Mouse (Mus musculus): ENCODE measurements around the gene Enkd1. TPM values are rescaled to one million over a fixed set of nuclear protein-coding genes. Genes with fewer than 3 reads are reported as not detected.

Gene Enkd1
- polyA plus RNA-seq, 1 experiment from 2014 or later, result 13.6 TPM

DNA sequence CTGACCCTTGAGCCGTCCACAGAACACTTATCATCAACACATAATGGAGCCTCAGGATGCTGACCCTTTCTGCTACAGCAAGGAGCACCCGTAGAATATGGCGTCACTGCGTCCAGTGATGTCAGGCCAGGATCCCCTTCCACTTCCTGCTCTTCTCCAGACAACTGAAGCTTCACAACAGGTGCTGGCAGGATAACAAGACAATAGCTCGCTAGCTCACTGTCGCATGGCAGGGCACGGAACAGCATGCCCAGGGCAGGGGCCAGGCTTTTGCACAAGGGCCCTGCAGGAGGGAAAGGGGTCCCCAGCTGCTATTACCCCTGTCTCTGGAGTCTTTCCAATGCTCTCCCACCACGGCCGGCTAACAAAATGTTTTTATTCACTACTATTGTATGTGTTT lies 14.9 kb upstream of the Enkd1 start:
- H3K27me3 ChIP-seq (replicated peaks; ENCODE audit: control insufficient read depth, insufficient read depth, low read length), result no peaks in the 10 kb centered on the region
- no peaks in the 10 kb centered on the region for H3K9me3 ChIP-seq (ENCODE audit: control insufficient read depth, low read length)
- H3K9ac ChIP-seq (ENCODE audit: low read depth, low read length), result no peak overlapping the region
- no peaks in the 10 kb centered on the region for H3K4me1 ChIP-seq (ENCODE audit: control insufficient read depth, insufficient read depth, low read length)
- no peak overlapping the region for H3K4me3 ChIP-seq (ENCODE audit: low read length)
- 90% methylated on average over 9 of the region's 9 CpGs for WGBS
- no peaks in the 10 kb centered on the region for H3K36me3 ChIP-seq (ENCODE audit: control insufficient read depth, insufficient read depth, low read length)
- no peak overlapping the region for H3K4me2 ChIP-seq (ENCODE audit: low read depth, low read length)
- H3K27ac ChIP-seq (ENCODE audit: low read length), result no peak overlapping the region
- no peak for ATAC-seq

DNA sequence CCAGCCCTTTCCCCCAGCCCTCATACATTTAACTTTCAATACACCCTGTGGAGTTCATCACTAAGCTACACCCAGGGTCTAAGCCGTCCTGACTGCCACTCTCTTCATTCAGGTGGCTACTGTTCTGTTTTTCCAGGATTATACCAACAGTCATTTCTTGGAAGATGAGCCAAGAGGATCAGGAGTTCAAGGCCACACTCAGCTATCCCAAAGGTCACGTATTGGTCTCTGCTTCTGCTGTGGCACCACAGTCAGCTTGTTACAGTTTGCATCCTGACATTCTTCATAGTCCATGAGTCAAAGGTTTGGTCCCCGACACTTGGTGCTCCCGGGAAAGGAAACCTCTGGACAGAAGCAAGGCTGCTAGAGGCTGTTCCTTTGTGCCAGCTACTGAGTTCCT lies 11.6 kb upstream of the Enkd1 start:
- Histone ChIP-seq H3K27me3 (replicated peaks; ENCODE audit: control insufficient read depth, insufficient read depth, low read length) (no peaks in the 10 kb centered on the region), H3K4me2 (ENCODE audit: low read depth, low read length) (no peak overlapping the region), H3K9ac (ENCODE audit: low read depth, low read length) (no peak overlapping the region), H3K9me3 (ENCODE audit: control insufficient read depth, low read length) (no peaks in the 10 kb centered on the region), H3K27ac (ENCODE audit: low read length) (no peak overlapping the region), H3K4me1 (ENCODE audit: control insufficient read depth, insufficient read depth, low read length) (no peaks in the 10 kb centered on the region), H3K4me3 (ENCODE audit: low read length) (no peak overlapping the region), H3K36me3 (ENCODE audit: control insufficient read depth, insufficient read depth, low read length) (no peaks in the 10 kb centered on the region)
- WGBS, result 83% methylated on average over 4 of the region's 4 CpGs
- ATAC-seq, result no peak

DNA sequence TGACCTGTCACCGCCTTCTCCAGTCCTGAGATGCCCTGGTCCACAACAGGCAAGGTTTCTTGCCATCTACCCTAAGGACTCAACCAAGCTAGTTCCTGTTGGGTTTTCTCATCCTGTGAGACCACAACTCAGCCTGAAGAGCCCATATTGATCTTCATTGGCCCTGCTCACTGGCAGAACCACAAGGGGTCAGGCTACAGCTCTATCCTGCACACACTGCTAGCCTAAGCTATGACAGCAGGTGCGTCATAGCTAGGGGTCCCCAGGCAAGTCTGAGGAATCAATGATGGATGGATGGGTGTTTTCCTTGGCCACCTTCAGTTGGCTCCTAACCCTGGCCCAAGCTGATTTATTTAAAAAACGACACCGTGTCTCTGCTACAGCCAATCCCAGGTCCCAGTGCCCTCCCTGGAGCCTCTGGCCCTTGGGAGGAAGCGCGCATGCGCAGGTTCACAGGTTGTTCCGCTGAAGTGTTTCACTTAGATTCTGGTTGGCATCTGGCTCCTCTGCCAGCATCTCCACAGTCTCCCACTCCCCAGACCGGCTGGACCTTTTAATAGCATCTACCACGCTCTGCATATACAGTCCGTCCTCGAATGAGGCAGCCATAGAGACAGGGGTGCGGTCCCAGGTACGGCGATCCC lies 8.4 kb upstream of the Enkd1 start:
- H3K4me3 ChIP-seq (ENCODE audit: low read length), result no peak overlapping the region
- no peak for ATAC-seq

DNA sequence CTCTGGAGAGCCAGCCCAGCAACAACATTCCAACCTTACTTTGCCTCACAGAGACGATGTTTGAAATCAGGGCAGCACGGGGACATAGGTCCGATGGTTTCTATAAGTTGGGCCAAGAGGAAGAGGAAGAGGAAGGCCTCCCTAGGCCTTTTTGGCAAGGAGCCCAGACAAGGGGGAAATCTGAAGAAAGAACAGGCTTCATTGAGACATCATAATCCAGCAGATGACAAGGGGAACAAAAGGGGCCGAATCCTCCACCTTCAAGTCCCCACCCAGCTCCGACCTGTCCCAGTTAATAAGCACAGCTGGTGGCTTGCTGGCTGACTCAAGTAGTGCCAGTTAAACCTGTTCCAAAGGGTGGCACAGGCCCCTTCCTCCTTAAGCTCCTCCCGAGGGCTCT lies 7.0 kb upstream of the Enkd1 start:
- H3K36me3 ChIP-seq (ENCODE audit: control insufficient read depth, insufficient read depth, low read length), result no peaks in the 10 kb centered on the region
- WGBS, result 62% methylated on average over 6 of the region's 6 CpGs
- no peaks in the 10 kb centered on the region for H3K9me3 ChIP-seq (ENCODE audit: control insufficient read depth, low read length)
- H3K4me3 ChIP-seq (ENCODE audit: low read length), result no peak overlapping the region
- H3K27me3 ChIP-seq (replicated peaks; ENCODE audit: control insufficient read depth, insufficient read depth, low read length), result no peaks in the 10 kb centered on the region
- no peak overlapping the region for H3K27ac ChIP-seq (ENCODE audit: low read length)
- no peak for ATAC-seq
- no peak overlapping the region for H3K9ac ChIP-seq (ENCODE audit: low read depth, low read length)
- H3K4me2 ChIP-seq (ENCODE audit: low read depth, low read length), result no peak overlapping the region
- H3K4me1 ChIP-seq (ENCODE audit: control insufficient read depth, insufficient read depth, low read length), result no peaks in the 10 kb centered on the region

More for the DNA sequence above, 8.4 kb upstream of the Enkd1 start:
- 89% methylated on average over 15 of the region's 15 CpGs for WGBS
- no peaks in the 10 kb centered on the region for H3K4me1 ChIP-seq (ENCODE audit: control insufficient read depth, insufficient read depth, low read length)
- H3K27me3 ChIP-seq (replicated peaks; ENCODE audit: control insufficient read depth, insufficient read depth, low read length), result no peaks in the 10 kb centered on the region
- no peak overlapping the region for H3K4me2 ChIP-seq (ENCODE audit: low read depth, low read length)
- H3K27ac ChIP-seq (ENCODE audit: low read length), result no peak overlapping the region
- H3K36me3 ChIP-seq (ENCODE audit: control insufficient read depth, insufficient read depth, low read length), result no peaks in the 10 kb centered on the region
- no peaks in the 10 kb centered on the region for H3K9me3 ChIP-seq (ENCODE audit: control insufficient read depth, low read length)
- no peak overlapping the region for H3K9ac ChIP-seq (ENCODE audit: low read depth, low read length)

DNA sequence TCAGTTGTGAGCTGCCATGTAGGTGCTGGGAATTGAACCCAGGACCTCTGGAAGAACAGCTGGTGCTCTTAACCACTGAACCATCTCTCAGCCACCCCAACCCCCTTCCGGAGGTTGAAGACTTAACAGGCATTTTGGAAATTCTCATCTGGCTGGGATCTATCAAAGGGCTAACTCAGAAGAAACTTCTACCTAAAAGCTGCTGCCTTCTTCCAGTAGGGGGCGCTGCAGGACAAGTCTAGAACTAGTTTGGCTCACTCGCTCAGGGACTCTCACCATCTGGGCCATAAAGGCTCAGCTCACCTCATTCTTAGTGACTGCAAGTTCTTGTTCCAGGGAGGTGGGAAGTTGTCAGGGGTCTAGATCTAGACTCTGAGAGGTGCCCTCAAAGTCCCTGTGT lies 6.1 kb upstream of the Enkd1 start:
- Histone ChIP-seq H3K27ac (ENCODE audit: low read length) (no peak overlapping the region), H3K9ac (ENCODE audit: low read depth, low read length) (no peak overlapping the region), H3K4me1 (ENCODE audit: control insufficient read depth, insufficient read depth, low read length) (no peaks in the 10 kb centered on the region), H3K4me2 (ENCODE audit: low read depth, low read length) (no peak overlapping the region), H3K36me3 (ENCODE audit: control insufficient read depth, insufficient read depth, low read length) (no peaks in the 10 kb centered on the region), H3K4me3 (ENCODE audit: low read length) (no peak overlapping the region), H3K9me3 (ENCODE audit: control insufficient read depth, low read length) (no peaks in the 10 kb centered on the region), H3K27me3 (replicated peaks; ENCODE audit: control insufficient read depth, insufficient read depth, low read length) (no peaks in the 10 kb centered on the region)
- 5% methylated on average over 3 of the region's 3 CpGs for WGBS
- peak; percentile 63 for ATAC-seq

DNA sequence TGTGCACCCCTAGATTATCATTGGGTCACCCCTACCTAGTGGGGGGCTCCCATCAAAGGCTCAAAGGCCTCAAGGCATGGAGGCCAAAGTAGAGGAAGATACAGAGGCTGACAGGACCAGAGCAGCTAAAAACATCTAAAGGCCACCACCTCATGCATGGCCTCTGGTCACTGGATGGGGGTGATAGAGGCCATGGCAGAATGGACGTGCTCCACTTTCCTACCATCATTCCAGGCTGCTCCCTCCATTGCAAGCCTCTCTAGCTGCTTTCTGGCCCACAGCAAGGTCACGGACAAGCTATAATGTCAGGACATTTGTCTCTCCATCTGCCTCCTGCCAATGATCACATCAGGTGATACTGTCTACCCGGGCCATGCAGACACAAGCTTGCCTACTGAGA lies 4.3 kb upstream of the Enkd1 start:
- H3K4me1 ChIP-seq (ENCODE audit: control insufficient read depth, insufficient read depth, low read length), result peaks cover 8% of the 10 kb centered on the region
- H3K27ac ChIP-seq (ENCODE audit: low read length), result no peak overlapping the region
- H3K9ac ChIP-seq (ENCODE audit: low read depth, low read length), result no peak overlapping the region
- no peak overlapping the region for H3K4me2 ChIP-seq (ENCODE audit: low read depth, low read length)
- WGBS, result 80% methylated on average over 3 of the region's 3 CpGs
- no peaks in the 10 kb centered on the region for H3K9me3 ChIP-seq (ENCODE audit: control insufficient read depth, low read length)
- H3K36me3 ChIP-seq (ENCODE audit: control insufficient read depth, insufficient read depth, low read length), result no peaks in the 10 kb centered on the region
- no peaks in the 10 kb centered on the region for H3K27me3 ChIP-seq (replicated peaks; ENCODE audit: control insufficient read depth, insufficient read depth, low read length)
- no peak overlapping the region for H3K4me3 ChIP-seq (ENCODE audit: low read length)
- ATAC-seq, result no peak

DNA sequence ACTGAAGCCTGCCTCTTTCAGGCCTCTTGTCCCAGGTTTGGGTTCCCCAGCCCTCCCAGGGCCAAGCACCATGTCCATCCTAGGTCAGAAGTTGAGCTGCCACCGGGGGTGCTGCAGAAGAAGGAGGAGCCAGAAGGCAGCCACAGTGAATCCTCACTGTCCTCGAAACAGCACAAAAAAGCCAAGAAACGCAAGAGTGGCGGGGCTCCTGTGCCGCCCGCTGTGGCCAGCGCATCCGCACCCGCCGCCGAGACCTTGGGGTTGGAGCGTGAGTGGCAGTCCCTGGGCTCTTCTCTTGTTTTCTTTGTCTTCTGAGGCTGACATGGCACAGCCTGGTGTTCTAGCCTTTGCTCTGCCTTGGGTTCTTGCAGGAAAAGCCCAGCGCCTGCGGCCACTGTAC lies 1.3 kb upstream of the Enkd1 start:
- no peak overlapping the region for H3K4me2 ChIP-seq (ENCODE audit: low read depth, low read length)
- H3K4me1 ChIP-seq (ENCODE audit: control insufficient read depth, insufficient read depth, low read length), result peaks cover 11% of the 10 kb centered on the region
- H3K9me3 ChIP-seq (ENCODE audit: control insufficient read depth, low read length), result no peaks in the 10 kb centered on the region
- no peak overlapping the region for H3K4me3 ChIP-seq (ENCODE audit: low read length)
- no peaks in the 10 kb centered on the region for H3K36me3 ChIP-seq (ENCODE audit: control insufficient read depth, insufficient read depth, low read length)
- WGBS, result 76% methylated on average over 14 of the region's 14 CpGs
- ATAC-seq, result no peak
- H3K27ac ChIP-seq (ENCODE audit: low read length), result no peak overlapping the region
- H3K9ac ChIP-seq (ENCODE audit: low read depth, low read length), result no peak overlapping the region
- H3K27me3 ChIP-seq (replicated peaks; ENCODE audit: control insufficient read depth, insufficient read depth, low read length), result no peaks in the 10 kb centered on the region

DNA sequence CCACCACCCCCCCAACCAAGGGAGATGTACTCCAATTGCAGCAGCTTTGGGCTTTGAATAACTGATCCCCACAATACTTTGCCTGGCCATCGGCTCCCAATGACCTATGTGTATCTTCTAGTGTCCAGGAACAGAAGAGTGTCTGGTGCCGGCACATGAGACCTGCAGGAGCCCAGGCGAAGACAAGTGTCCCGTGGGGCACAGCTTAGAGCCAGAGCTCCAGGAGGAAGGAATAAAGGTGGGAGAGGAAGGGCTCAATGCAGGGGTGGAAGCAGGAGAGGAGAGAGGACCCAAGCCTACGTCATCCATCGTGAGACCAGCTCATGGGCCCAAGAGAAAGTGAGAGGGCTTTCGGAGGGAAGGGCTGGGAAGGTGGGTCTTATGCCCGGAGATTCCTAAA lies 665 bp upstream of the Enkd1 start:
- Histone ChIP-seq H3K4me1 (ENCODE audit: control insufficient read depth, insufficient read depth, low read length) (peaks cover 11% of the 10 kb centered on the region), H3K9ac (ENCODE audit: low read depth, low read length) (no peak overlapping the region), H3K9me3 (ENCODE audit: control insufficient read depth, low read length) (no peaks in the 10 kb centered on the region), H3K36me3 (ENCODE audit: control insufficient read depth, insufficient read depth, low read length) (no peaks in the 10 kb centered on the region), H3K27ac (ENCODE audit: low read length) (no peak overlapping the region), H3K4me3 (ENCODE audit: low read length) (no peak overlapping the region), H3K4me2 (ENCODE audit: low read depth, low read length) (no peak overlapping the region), H3K27me3 (replicated peaks; ENCODE audit: control insufficient read depth, insufficient read depth, low read length) (no peaks in the 10 kb centered on the region)
- no peak for ATAC-seq
- WGBS, result 92% methylated on average over 8 of the region's 8 CpGs

DNA sequence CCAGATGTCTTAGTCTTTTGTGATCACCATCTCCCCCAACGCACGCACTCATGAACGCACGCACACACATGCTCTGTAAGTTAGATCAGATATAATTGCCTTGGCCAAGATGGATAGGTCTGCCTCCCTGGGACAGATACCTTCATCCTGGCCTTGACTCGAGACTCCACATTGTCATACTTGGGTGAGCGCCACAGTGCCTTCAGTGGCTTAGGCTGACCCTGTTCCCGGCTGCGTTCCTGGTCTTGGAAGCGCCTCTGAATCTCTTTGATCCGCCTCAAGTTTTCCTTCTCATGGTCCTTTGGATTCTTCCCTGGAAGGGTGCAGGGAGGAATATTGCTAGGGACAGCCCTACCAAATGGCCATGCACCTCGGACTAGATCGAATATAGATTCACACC lies 1.6 kb downstream of the Enkd1 start:
- no peak for ATAC-seq
- H3K4me2 ChIP-seq (ENCODE audit: low read depth, low read length), result no peak overlapping the region
- no peaks in the 10 kb centered on the region for H3K27me3 ChIP-seq (replicated peaks; ENCODE audit: control insufficient read depth, insufficient read depth, low read length)
- H3K27ac ChIP-seq (ENCODE audit: low read length), result no peak overlapping the region
- no peaks in the 10 kb centered on the region for H3K9me3 ChIP-seq (ENCODE audit: control insufficient read depth, low read length)
- no peak overlapping the region for H3K4me3 ChIP-seq (ENCODE audit: low read length)
- H3K9ac ChIP-seq (ENCODE audit: low read depth, low read length), result 0 out of 2 replicates have a peak overlapping the region, but pooled peaks have one; percentile 7
- peaks cover 18% of the 10 kb centered on the region for H3K4me1 ChIP-seq (ENCODE audit: control insufficient read depth, insufficient read depth, low read length)
- WGBS, result 86% methylated on average over 12 of the region's 12 CpGs
- no peaks in the 10 kb centered on the region for H3K36me3 ChIP-seq (ENCODE audit: control insufficient read depth, insufficient read depth, low read length)

DNA sequence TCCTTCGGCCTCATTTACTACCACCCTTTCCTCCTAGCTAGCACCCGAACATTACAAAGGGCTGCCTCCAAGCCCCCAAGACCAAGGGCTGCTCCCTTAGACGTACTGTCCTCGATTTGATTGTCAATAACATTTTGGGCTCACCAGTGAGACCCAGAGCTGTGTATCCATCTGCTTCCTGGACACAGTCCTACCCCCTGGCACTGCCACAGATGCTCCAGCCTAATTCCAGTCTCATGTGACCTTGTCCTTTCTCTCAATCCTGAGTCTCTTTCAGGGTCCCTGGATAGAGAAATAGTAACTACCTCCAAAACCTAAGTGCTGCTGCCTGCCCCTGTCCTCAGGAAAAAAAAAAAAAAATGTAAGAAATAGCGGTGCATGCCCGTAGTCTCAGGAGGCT lies 3.1 kb downstream of the Enkd1 start:
- H3K4me1 ChIP-seq (ENCODE audit: control insufficient read depth, insufficient read depth, low read length), result peaks cover 22% of the 10 kb centered on the region
- no peak overlapping the region for H3K27ac ChIP-seq (ENCODE audit: low read length)
- H3K9ac ChIP-seq (ENCODE audit: low read depth, low read length), result no peak overlapping the region
- H3K27me3 ChIP-seq (replicated peaks; ENCODE audit: control insufficient read depth, insufficient read depth, low read length), result no peaks in the 10 kb centered on the region
- H3K4me3 ChIP-seq (ENCODE audit: low read length), result no peak overlapping the region
- H3K9me3 ChIP-seq (ENCODE audit: control insufficient read depth, low read length), result no peaks in the 10 kb centered on the region
- ATAC-seq, result no peak
- no peak overlapping the region for H3K4me2 ChIP-seq (ENCODE audit: low read depth, low read length)
- no peaks in the 10 kb centered on the region for H3K36me3 ChIP-seq (ENCODE audit: control insufficient read depth, insufficient read depth, low read length)
- WGBS, result 91% methylated on average over 6 of the region's 6 CpGs
